Mouse (Mus musculus) kidney, postnatal 10 days (tissue): ENCODE data around the gene 1700016H13Rik.

Experiments
- DNase-seq: peaks from one replicate; pipeline ENCODE4 v3.0.0; 2021; ENCODE audit warnings: mixed read lengths

Gene 1700016H13Rik

GRCm38 (mm10) chr5:103603115-103603893 is 52.5 kb downstream of the 1700016H13Rik start:
- DNase-seq, result no peak

- DNase-seq, result peak; percentile 48
Measured at GRCm38 (mm10) chr5:103598881-103599280, 56.9 kb downstream of the 1700016H13Rik start.

- DNase-seq, result no peak
Measured at GRCm38 (mm10) chr5:103598264-103598663, 57.5 kb downstream of the 1700016H13Rik start.
